In genomic region chr3:54736101-54736927, GRCm38 (mm10) we compare ENCODE assay signal across 8 mouse cellular contexts. TPM values are rescaled to one million over a fixed set of nuclear protein-coding genes. Genes with fewer than 3 reads are reported as not detected.
DNase-seq lines count a peak whose midpoint lies in the region; ATAC-seq lines count a peak whose summit lies in the region.

No protein-coding gene starts in this region.

- peak; percentile 17 for DNase-seq in cerebellum, adult 11 months
- DNase-seq in 416B (ENCODE audit: low read depth) = peak; percentile 64
- peak; percentile 45 for DNase-seq in cerebellum, adult 9-10 months
- peak; percentile 24 to 47 for DNase-seq in kidney, postnatal 4 days
- DNase-seq in naive thymus-derived CD4-positive, alpha-beta T cell, adult 2 months (ENCODE audit: low read depth) = peak; percentile 33
- no peak for DNase-seq in left cerebral cortex, adult 11 months (ENCODE audit: low spot score)

- peak overlapping the region; percentile 12 to 100; a peak in 2 of 4 replicates for H3K27ac ChIP-seq in heart, embryonic 14.5 days (replicated peaks in 1 of 2; ENCODE audit: control insufficient read depth in 1 of 2, insufficient read depth in 1 of 2, low read depth in 2 of 2, low read length in 2 of 2)

- peaks cover 0 to 12% of the 10 kb centered on the region in 2 experiments; a peak in 1 of 4 replicates for H3K4me1 ChIP-seq in heart, embryonic 14.5 days (ENCODE audit: control insufficient read depth in 2 of 2, insufficient read depth in 2 of 2, low read length in 2 of 2)

- peak overlapping the region; percentile 97 for H3K9ac ChIP-seq in heart, embryonic 14.5 days (ENCODE audit: low read length)

- H3K9me3 ChIP-seq in heart, embryonic 14.5 days (ENCODE audit: control insufficient read depth, low read length) = no peaks in the 10 kb centered on the region

- H3K4me3 ChIP-seq in heart, embryonic 14.5 days (ENCODE audit: control insufficient read depth in 1 of 2, insufficient read depth in 1 of 2, low read depth in 1 of 2, low read length in 2 of 2) = peak overlapping the region; percentile 78 to 89

- no peak for ATAC-seq in cerebellum, adult (ENCODE audit: insufficient number of reproducible peaks, low FRiP score, low TSS enrichment)
- no peak for ATAC-seq in heart, embryonic 14.5 days (ENCODE audit: insufficient number of reproducible peaks, insufficient read depth, low FRiP score, low read depth)

- H3K4me2 ChIP-seq in heart, embryonic 14.5 days (ENCODE audit: low read length) = peak overlapping the region; percentile 90

- 56% methylated on average over 18 of the region's 18 CpGs for WGBS in heart, embryonic 14.5 days

- no peaks in the 10 kb centered on the region for H3K27me3 ChIP-seq in heart, embryonic 14.5 days (ENCODE audit: control insufficient read depth, insufficient read depth, low read length)

- H3K36me3 ChIP-seq in heart, embryonic 14.5 days (ENCODE audit: control insufficient read depth, insufficient read depth, low read length) = peaks cover 47% of the 10 kb centered on the region

RNA-seq across cellular contexts. Expression of gene Alg5, which starts 1.0 kb away (rescaled TPM):
- 37.4 and 41.6 TPM in 2 replicates for polyA plus RNA-seq in heart, embryonic 14.5 days (2014; fragmentation: Nextera tagmentation; extraction: Ambion mirVana)

RNA-seq across cellular contexts. Expression of gene Exosc8, which starts 1.1 kb away (rescaled TPM):
- polyA plus RNA-seq in heart, embryonic 14.5 days (2014; fragmentation: Nextera tagmentation; extraction: Ambion mirVana) = 70.6 and 79.7 TPM in 2 replicates

RNA-seq across cellular contexts. Expression of gene Smad9, which starts 19.1 kb away (rescaled TPM):
- polyA plus RNA-seq in heart, embryonic 14.5 days (2014; fragmentation: Nextera tagmentation; extraction: Ambion mirVana) = 0.88 and 1.4 TPM in 2 replicates

RNA-seq across cellular contexts. Expression of gene Gm21958, which starts 22.2 kb away (rescaled TPM):
- 1.1 and 1.3 TPM in 2 replicates for polyA plus RNA-seq in heart, embryonic 14.5 days (2014; fragmentation: Nextera tagmentation; extraction: Ambion mirVana)

RNA-seq across cellular contexts. Expression of gene Supt20, which starts 43.7 kb away (rescaled TPM):
- polyA plus RNA-seq in heart, embryonic 14.5 days (2014; fragmentation: Nextera tagmentation; extraction: Ambion mirVana) = 67.0 and 67.6 TPM in 2 replicates
